Mouse (Mus musculus): ENCODE measurements around the gene Astn2.

- no peak for TF ChIP-seq POLR2A (IDR thresholded peaks at IDR 0.05; ENCODE audit: extremely low read depth, insufficient read depth, low read length)
- no peak for TF ChIP-seq CTCF (IDR thresholded peaks at IDR 0.05; ENCODE audit: low read depth, low read length)
Observed at GRCm38 (mm10) chr4:65421272-65421671, 983.1 kb downstream of the Astn2 start.

Data from liver, adult 2 months (tissue).